ENCODE assay signal across 13 mouse cellular contexts in genomic region chr11:79092802-79093201, GRCm38 (mm10). TPM values are rescaled to one million over a fixed set of nuclear protein-coding genes. Genes with fewer than 3 reads are reported as not detected.
A peak's percentile ranks its signal among the peaks of the same experiment; 100 is the strongest.
DNase-seq lines count a peak whose midpoint lies in the region; ATAC-seq and TF ChIP-seq lines count a peak whose summit lies in the region.
"Had no signal": no experiment of that assay in that cellular context is flagged by ENCODE, and none has a peak within 500 bp of the region (broad histone marks: within the 10 kb centered on the region; RNA-seq: fewer than 3 reads in every experiment).

No protein-coding gene starts in this region.

- no peak for ATAC-seq in liver, embryonic 11.5 days (replicated peaks; ENCODE audit: low FRiP score)

- H3K36me3 ChIP-seq in liver, adult 2 months (ENCODE audit: control insufficient read depth, insufficient read depth, low read length), result no peaks in the 10 kb centered on the region
- H3K36me3 ChIP-seq in liver, embryonic 11.5 days (ENCODE audit: control insufficient read depth, insufficient read depth, low read length), result no peaks in the 10 kb centered on the region
- H3K36me3 ChIP-seq in thymus, adult 2 months (ENCODE audit: control insufficient read depth, insufficient read depth, low read length), result no peaks in the 10 kb centered on the region
- H3K36me3 ChIP-seq: limb, embryonic 12.5 days; neural tube, embryonic 12.5 days had no signal

- TF ChIP-seq POLR2A in liver, adult 2 months (IDR thresholded peaks at IDR 0.05; ENCODE audit: extremely low read depth, insufficient read depth, low read length), result no peak
- TF ChIP-seq POLR2A in bone marrow, adult 2 months (IDR thresholded peaks at IDR 0.05; ENCODE audit: borderline replicate concordance, control insufficient read depth, low read depth, low read length), result no peak
- TF ChIP-seq POLR2A in thymus, adult 2 months (IDR thresholded peaks at IDR 0.05; ENCODE audit: control insufficient read depth, extremely low read depth, insufficient read depth, low read length, poor library complexity), result no peak

- H3K4me1 ChIP-seq in liver, adult 2 months (ENCODE audit: control insufficient read depth, insufficient read depth, low read length), result peaks cover 15% of the 10 kb centered on the region; the same call in 1 of the 2 replicates
- peaks cover 22% of the 10 kb centered on the region for H3K4me1 ChIP-seq in liver, embryonic 11.5 days (replicated peaks; ENCODE audit: control insufficient read depth, insufficient read depth, low read length)
- peaks cover 12% of the 10 kb centered on the region for H3K4me1 ChIP-seq in bone marrow, adult 2 months (ENCODE audit: control insufficient read depth, insufficient read depth, low read length)
- H3K4me1 ChIP-seq in thymus, adult 2 months (replicated peaks; ENCODE audit: control insufficient read depth, insufficient read depth, low read length), result peaks cover 23% of the 10 kb centered on the region

- intact Hi-C loops in gastrocnemius, adult 2 months (cut with DNase I), result no loop called here

- no peak overlapping the region for H3K4me2 ChIP-seq in liver, embryonic 11.5 days
- H3K4me2 ChIP-seq: limb, embryonic 12.5 days; neural tube, embryonic 12.5 days had no signal

- WGBS in liver, adult 2 months, result 50% methylated on average over 7 of the region's 7 CpGs
- WGBS in liver, embryonic 11.5 days, result 39% methylated on average over 7 of the region's 7 CpGs
- 14% methylated on average over 7 of the region's 7 CpGs for WGBS in bone marrow, adult 2 months
- 5% methylated on average over 7 of the region's 7 CpGs for WGBS in thymus, adult 2 months

- DNase-seq in gastrocnemius, adult 2 months, result no peak
- no peak for DNase-seq in gastrocnemius, postnatal 4 days (ENCODE audit: low spot score in 2 of 2)
- DNase-seq in liver, adult 2 months (ENCODE audit: extremely low read depth, low read depth, low spot score), result no peak
- DNase-seq in liver, embryonic 11.5 days (ENCODE audit: low spot score), result no peak
- DNase-seq in thymus, adult 2 months, result peak; percentile 39
- DNase-seq in cerebellum, postnatal 10 days, result no peak
- no peak for DNase-seq in right cerebral cortex, postnatal 4 days
- DNase-seq: gastrocnemius, postnatal 10 days; kidney, adult 8-10 months; spleen, adult 18-20 months had no signal

- no peaks in the 10 kb centered on the region for H3K9me3 ChIP-seq in liver, embryonic 11.5 days (ENCODE audit: control insufficient read depth, low read length)
- H3K9me3 ChIP-seq: limb, embryonic 12.5 days; neural tube, embryonic 12.5 days had no signal

- no peak for TF ChIP-seq CTCF in gastrocnemius, adult 2 months (IDR thresholded peaks at IDR 0.05)
- TF ChIP-seq CTCF in liver, adult 2 months (IDR thresholded peaks at IDR 0.05; ENCODE audit: low read depth, low read length), result no peak
- TF ChIP-seq CTCF in bone marrow, adult 2 months (IDR thresholded peaks at IDR 0.05; ENCODE audit: control insufficient read depth, insufficient read depth, low read length), result no peak
- no peak for TF ChIP-seq CTCF in thymus, adult 2 months (IDR thresholded peaks at IDR 0.05; ENCODE audit: borderline replicate concordance, control insufficient read depth, extremely low read depth, insufficient read depth, low read length, poor library complexity)

- H3K79me2 ChIP-seq in liver, adult 2 months (ENCODE audit: control insufficient read depth, insufficient read depth, low read length), result 0 out of 2 replicates have a peak, but pooled peaks cover 2% of the 10 kb centered on the region

- peak overlapping the region; percentile 84 for H3K27ac ChIP-seq in gastrocnemius, adult 2 months
- 0 out of 2 replicates have a peak overlapping the region, but pooled peaks have one; percentile 5 for H3K27ac ChIP-seq in liver, adult 2 months (replicated peaks; ENCODE audit: insufficient read depth, low read depth, low read length)
- no peak overlapping the region for H3K27ac ChIP-seq in liver, embryonic 11.5 days (ENCODE audit: low read depth, low read length)
- H3K27ac ChIP-seq in bone marrow, adult 2 months (ENCODE audit: control insufficient read depth, insufficient read depth, low read depth, low read length, poor library complexity), result peak overlapping the region; percentile 24; the same call in 1 of the 2 replicates
- H3K27ac ChIP-seq in thymus, adult 2 months (ENCODE audit: control insufficient read depth, insufficient read depth, low read length), result peak overlapping the region; percentile 11; the same call in 1 of the 2 replicates
- H3K27ac ChIP-seq: limb, embryonic 12.5 days; neural tube, embryonic 12.5 days had no signal

- no peaks in the 10 kb centered on the region for H3K27me3 ChIP-seq in liver, adult 2 months (ENCODE audit: control insufficient read depth, insufficient read depth, low read length)
- H3K27me3 ChIP-seq in liver, embryonic 11.5 days (replicated peaks; ENCODE audit: control insufficient read depth, insufficient read depth, low read length), result no peaks in the 10 kb centered on the region
- no peaks in the 10 kb centered on the region for H3K27me3 ChIP-seq in thymus, adult 2 months (ENCODE audit: control insufficient read depth, insufficient read depth, low read length)
- H3K27me3 ChIP-seq: limb, embryonic 12.5 days; neural tube, embryonic 12.5 days had no signal

- no peak overlapping the region for H3K4me3 ChIP-seq in gastrocnemius, adult 2 months
- no peak overlapping the region for H3K4me3 ChIP-seq in liver, adult 2 months (ENCODE audit: insufficient read depth, low read depth, low read length)
- no peak overlapping the region for H3K4me3 ChIP-seq in liver, embryonic 11.5 days (ENCODE audit: low read depth, low read length)
- H3K4me3 ChIP-seq in bone marrow, adult 2 months (replicated peaks; ENCODE audit: control insufficient read depth, low read depth, low read length), result no peak overlapping the region
- H3K4me3 ChIP-seq in thymus, adult 2 months (ENCODE audit: control insufficient read depth, insufficient read depth, low read length), result no peak overlapping the region
- H3K4me3 ChIP-seq: limb, embryonic 12.5 days; neural tube, embryonic 12.5 days had no signal

- H3K9ac ChIP-seq in liver, adult 2 months (ENCODE audit: low read depth, low read length), result no peak overlapping the region
- H3K9ac ChIP-seq in liver, embryonic 11.5 days (ENCODE audit: low read depth, low read length), result no peak overlapping the region
- H3K9ac ChIP-seq: limb, embryonic 12.5 days; neural tube, embryonic 12.5 days had no signal

RNA-seq across cellular contexts. Expression of gene Ksr1, which starts 53.4 kb away (rescaled TPM):
- 10 to 100 TPM; 92.9 to 98.3 TPM for total RNA-seq in gastrocnemius, adult 2 months (2021)
- total RNA-seq in gastrocnemius, postnatal 4 days (2021), result 100 to 1,000 TPM; 120 to 144 TPM
- 0.65 and 1.2 TPM in 2 replicates for total RNA-seq in liver, adult 2 months (2014; rRNA removed)
- 1.2 and 1.5 TPM in 2 replicates for polyA plus RNA-seq in liver, adult 2 months (2012; rRNA removed)
- 4.1 and 5.0 TPM in 2 replicates for polyA plus RNA-seq in liver, embryonic 11.5 days (2014; fragmentation: Nextera tagmentation; extraction: Ambion mirVana)
- polyA plus RNA-seq in bone marrow, adult 2 months (2011; ENCODE audit: insufficient read depth, insufficient read length, low replicate concordance, missing spikeins), result 6.4 and 18.2 TPM in 2 replicates
- 28.1 and 32.7 TPM in 2 replicates for polyA plus RNA-seq in thymus, adult 2 months (2012; rRNA removed)
